Mouse (Mus musculus): Measurements from ENCODE around the gene Chmp6.

Chmp6 gene

DNA sequence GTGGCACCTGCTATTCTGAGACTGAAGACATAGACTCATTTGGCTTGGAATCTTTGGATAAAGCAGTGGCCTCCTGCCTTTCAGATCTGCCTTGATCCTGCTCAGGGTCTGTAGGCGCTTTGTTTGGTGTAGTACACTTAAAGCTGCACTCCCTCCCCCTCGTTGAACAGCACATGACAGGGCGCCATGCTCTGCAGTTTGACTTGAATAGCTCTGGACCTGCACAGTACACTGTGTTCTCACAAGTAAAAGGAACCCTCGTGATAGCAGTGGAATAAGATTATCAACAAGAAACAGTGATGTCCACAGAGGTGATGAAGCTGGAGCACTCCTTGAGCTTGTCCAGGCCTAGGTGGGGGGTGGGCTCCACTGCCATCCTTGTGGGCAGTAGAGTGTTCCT is 46.5 kb downstream of the Chmp6 start:
- no peak for DNase-seq (ENCODE audit: low read depth, low spot score)

DNA sequence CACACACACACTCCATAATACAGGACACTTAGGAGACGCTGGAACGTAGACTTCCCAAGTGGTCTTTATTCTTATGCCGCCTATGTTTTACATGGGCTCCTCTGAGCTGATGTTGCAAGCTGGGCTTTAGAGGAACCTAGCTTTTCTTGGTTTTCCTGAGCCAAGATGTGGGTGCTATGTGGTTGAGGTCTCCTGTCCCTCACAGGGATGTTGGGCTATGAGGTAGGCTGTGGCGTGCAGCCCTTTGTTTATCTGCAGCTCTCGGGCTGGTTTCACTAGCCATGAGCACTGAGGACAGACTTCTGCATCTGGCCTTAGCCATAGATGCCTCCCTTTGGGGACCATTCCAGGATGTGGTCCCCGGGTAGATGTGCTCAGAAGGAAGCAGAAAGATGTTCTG is 47.4 kb downstream of the Chmp6 start:
- no peak for DNase-seq (ENCODE audit: low read depth, low spot score)

DNA sequence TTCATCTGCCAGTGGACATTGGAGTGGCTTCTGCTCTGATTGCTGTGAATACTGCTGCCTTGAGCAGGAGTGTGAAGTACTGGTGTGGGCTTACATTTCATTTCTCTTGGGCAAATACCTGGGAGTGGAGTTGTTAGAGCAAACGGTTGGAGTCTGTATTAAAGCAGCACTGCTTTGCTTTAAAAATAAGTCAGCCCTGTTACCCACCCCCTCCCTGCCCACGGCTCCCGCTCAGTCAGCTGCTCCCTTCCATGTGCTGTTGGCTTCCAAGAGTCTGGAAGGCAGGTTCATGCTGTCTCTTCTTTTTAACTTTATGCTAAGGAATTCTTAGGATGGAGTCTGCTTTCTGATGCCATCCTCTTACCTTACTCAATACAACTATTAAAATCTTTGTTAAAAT is 48.3 kb downstream of the Chmp6 start:
- DNase-seq (ENCODE audit: low read depth, low spot score), result no peak

GRCm38 (mm10) chr11:119965053-119965452 is 51.8 kb downstream of the Chmp6 start:
- no peak for DNase-seq (ENCODE audit: low read depth, low spot score)

- no peak for DNase-seq (ENCODE audit: low read depth, low spot score)
These were observed 53.1 kb downstream of the Chmp6 start for GRCm38 (mm10) chr11:119966294-119966693.

- no peak for DNase-seq (ENCODE audit: low read depth, low spot score)
These were observed 54.2 kb downstream of the Chmp6 start for GRCm38 (mm10) chr11:119967401-119967800.

GRCm38 (mm10) chr11:119967892-119968291 is 54.7 kb downstream of the Chmp6 start:
- DNase-seq (ENCODE audit: low read depth, low spot score), result no peak
